In genomic region chr13:49224314-49224713, GRCm38 (mm10) we compare ENCODE assay signal across 10 mouse cellular contexts. TPM values are rescaled to one million over a fixed set of nuclear protein-coding genes. Genes with fewer than 3 reads are reported as not detected.
A peak's percentile ranks its signal among the peaks of the same experiment; 100 is the strongest.
DNase-seq lines count a peak whose midpoint lies in the region; ATAC-seq lines count a peak whose summit lies in the region.
"Had no signal": no experiment of that assay in that cellular context is flagged by ENCODE, and none has a peak within 500 bp of the region (broad histone marks: within the 10 kb centered on the region; RNA-seq: fewer than 3 reads in every experiment).

No protein-coding gene starts in this region.

- WGBS in heart, embryonic 11.5 days (ENCODE audit: insufficient replicate concordance) = 6% methylated on average over 10 of the region's 10 CpGs
- 10% methylated on average over 10 of the region's 10 CpGs for WGBS in embryonic facial prominence, embryonic 14.5 days
- WGBS in hindbrain, embryonic 10.5 days = 16% methylated on average over 10 of the region's 10 CpGs

- H3K9me3 ChIP-seq in heart, embryonic 11.5 days (replicated peaks; ENCODE audit: control insufficient read depth, low read length) = no peaks in the 10 kb centered on the region
- 0 out of 2 replicates have a peak, but pooled peaks cover 5% of the 10 kb centered on the region for H3K9me3 ChIP-seq in embryonic facial prominence, embryonic 14.5 days (ENCODE audit: control insufficient read depth, low read length)
- H3K9me3 ChIP-seq in hindbrain, embryonic 10.5 days = no peaks in the 10 kb centered on the region

- no peak overlapping the region for H3K4me3 ChIP-seq in heart, embryonic 11.5 days (ENCODE audit: low read depth, low read length)
- peak overlapping the region; percentile 10; the same call in 1 of the 2 replicates for H3K4me3 ChIP-seq in embryonic facial prominence, embryonic 14.5 days (ENCODE audit: low read depth, low read length)
- no peak overlapping the region for H3K4me3 ChIP-seq in hindbrain, embryonic 10.5 days

- ATAC-seq in heart, embryonic 11.5 days (replicated peaks; ENCODE audit: insufficient number of reproducible peaks, low FRiP score, low TSS enrichment) = no peak
- peak; percentile 76; the same call in 1 of the 2 replicates for ATAC-seq in embryonic facial prominence, embryonic 14.5 days (ENCODE audit: low read depth)

- no peaks in the 10 kb centered on the region for H3K4me1 ChIP-seq in heart, embryonic 11.5 days (ENCODE audit: control insufficient read depth, insufficient read depth, low read length)
- H3K4me1 ChIP-seq in embryonic facial prominence, embryonic 14.5 days (ENCODE audit: control insufficient read depth, insufficient read depth, low read length) = no peaks in the 10 kb centered on the region
- H3K4me1 ChIP-seq in hindbrain, embryonic 10.5 days (replicated peaks) = 0 out of 2 replicates have a peak, but pooled peaks cover 3% of the 10 kb centered on the region

- H3K9ac ChIP-seq in heart, embryonic 11.5 days (ENCODE audit: low read depth, low read length) = no peak overlapping the region
- no peak overlapping the region for H3K9ac ChIP-seq in embryonic facial prominence, embryonic 14.5 days (ENCODE audit: low read depth, low read length)
- H3K9ac ChIP-seq: liver, embryonic 14.5 days had no signal

- peak overlapping the region; percentile 5; the same call in 1 of the 2 replicates for H3K4me2 ChIP-seq in heart, embryonic 11.5 days
- H3K4me2 ChIP-seq in embryonic facial prominence, embryonic 14.5 days (ENCODE audit: low read depth, low read length) = peak overlapping the region; percentile 28

- no peak for DNase-seq in heart, adult 8-10 months (ENCODE audit: low spot score)
- DNase-seq in ES-CJ7 (ENCODE audit: low read depth, low spot score) = peak; percentile 28
- DNase-seq in embryonic facial prominence, embryonic 14.5 days (ENCODE audit: low spot score) = peak; percentile 82
- DNase-seq in kidney, postnatal 10 days = peak; percentile 54
- no peak for DNase-seq in thymus, postnatal 0 days (ENCODE audit: low spot score)
- no peak for DNase-seq in hindbrain, embryonic 10.5 days (ENCODE audit: low spot score)
- DNase-seq in embryo, embryonic 9.5 days (ENCODE audit: extremely low spot score) = no peak
- DNase-seq: heart, postnatal 10 days had no signal

- H3K27me3 ChIP-seq in heart, embryonic 11.5 days (ENCODE audit: control insufficient read depth, insufficient read depth, low read length) = peaks cover 22% of the 10 kb centered on the region
- H3K27me3 ChIP-seq in embryonic facial prominence, embryonic 14.5 days (replicated peaks; ENCODE audit: control insufficient read depth, insufficient read depth, low read length) = no peaks in the 10 kb centered on the region
- H3K27me3 ChIP-seq in hindbrain, embryonic 10.5 days (ENCODE audit: insufficient read depth, poor library complexity, severe bottlenecking) = peaks cover 24% of the 10 kb centered on the region

- H3K36me3 ChIP-seq in heart, embryonic 11.5 days (ENCODE audit: control insufficient read depth, insufficient read depth, low read length) = no peaks in the 10 kb centered on the region
- H3K36me3 ChIP-seq in embryonic facial prominence, embryonic 14.5 days (ENCODE audit: control insufficient read depth, insufficient read depth, low read length) = no peaks in the 10 kb centered on the region
- no peaks in the 10 kb centered on the region for H3K36me3 ChIP-seq in hindbrain, embryonic 10.5 days

- no peak overlapping the region for H3K27ac ChIP-seq in heart, embryonic 11.5 days (ENCODE audit: low read depth, low read length)
- H3K27ac ChIP-seq in embryonic facial prominence, embryonic 14.5 days (replicated peaks; ENCODE audit: low read depth, low read length) = no peak overlapping the region
- no peak overlapping the region for H3K27ac ChIP-seq in hindbrain, embryonic 10.5 days
- H3K27ac ChIP-seq: liver, embryonic 14.5 days had no signal

RNA-seq across cellular contexts. Expression of gene Card19, which starts 8.5 kb away (rescaled TPM):
- polyA plus RNA-seq in heart, embryonic 11.5 days (2014; fragmentation: Nextera tagmentation; extraction: Ambion mirVana) = 71.9 and 73.7 TPM in 2 replicates
- 100 to 1,000 TPM; 132 to 152 (median 141) TPM for total RNA-seq in heart, adult 8-10 months (2022)
- polyA plus RNA-seq in embryonic facial prominence, embryonic 14.5 days (2014; fragmentation: Nextera tagmentation; extraction: Ambion mirVana) = 65.1 and 68.7 TPM in 2 replicates
- 44.8 and 45.7 TPM in 2 replicates for polyA plus RNA-seq in thymus, postnatal 0 days (2015; fragmentation: Nextera tagmentation; extraction: Ambion mirVana)
- polyA plus RNA-seq in hindbrain, embryonic 10.5 days (2016; fragmentation: Nextera tagmentation; extraction: Ambion mirVana) = 25.8 and 27.4 TPM in 2 replicates

RNA-seq across cellular contexts. Expression of gene Susd3, which starts 24.2 kb away (rescaled TPM):
- polyA plus RNA-seq in heart, embryonic 11.5 days (2014; fragmentation: Nextera tagmentation; extraction: Ambion mirVana) = 0.68 and 0.86 TPM in 2 replicates
- total RNA-seq in heart, adult 8-10 months (2022) = under 1 TPM; 0.31 to 0.78 (median 0.64) TPM
- 1.9 and 2.2 TPM in 2 replicates for polyA plus RNA-seq in embryonic facial prominence, embryonic 14.5 days (2014; fragmentation: Nextera tagmentation; extraction: Ambion mirVana)
- 11.3 and 14.1 TPM in 2 replicates for polyA plus RNA-seq in thymus, postnatal 0 days (2015; fragmentation: Nextera tagmentation; extraction: Ambion mirVana)
- 1.4 and 1.6 TPM in 2 replicates for polyA plus RNA-seq in hindbrain, embryonic 10.5 days (2016; fragmentation: Nextera tagmentation; extraction: Ambion mirVana)

RNA-seq across cellular contexts. Expression of gene Ninj1, which starts 37.0 kb away (rescaled TPM):
- 59.1 and 60.6 TPM in 2 replicates for polyA plus RNA-seq in heart, embryonic 11.5 days (2014; fragmentation: Nextera tagmentation; extraction: Ambion mirVana)
- total RNA-seq in heart, adult 8-10 months (2022) = 100 to 1,000 TPM; 111 to 152 (median 131) TPM
- polyA plus RNA-seq in embryonic facial prominence, embryonic 14.5 days (2014; fragmentation: Nextera tagmentation; extraction: Ambion mirVana) = 62.4 and 65.0 TPM in 2 replicates
- 29.5 and 32.8 TPM in 2 replicates for polyA plus RNA-seq in thymus, postnatal 0 days (2015; fragmentation: Nextera tagmentation; extraction: Ambion mirVana)
- 26.3 and 28.3 TPM in 2 replicates for polyA plus RNA-seq in hindbrain, embryonic 10.5 days (2016; fragmentation: Nextera tagmentation; extraction: Ambion mirVana)

Comparison
In these comparisons a context has a peak if more than half of its experiments do, and no peak if none do; other contexts are left out.
1. DNase-seq: peak in ES-CJ7 (single experiment), embryonic facial prominence, embryonic 14.5 days (single experiment) and kidney, postnatal 10 days (single experiment); none in heart, adult 8-10 months (single experiment), thymus, postnatal 0 days (single experiment), hindbrain, embryonic 10.5 days (single experiment) and embryo, embryonic 9.5 days (single experiment).